Mouse (Mus musculus): Measurements from ENCODE around the gene Rad21l. TPM values are rescaled to one million over a fixed set of nuclear protein-coding genes. Genes with fewer than 3 reads are reported as not detected.

Gene Rad21l
- total RNA-seq, 1 experiment: 0.13 TPM

DNA sequence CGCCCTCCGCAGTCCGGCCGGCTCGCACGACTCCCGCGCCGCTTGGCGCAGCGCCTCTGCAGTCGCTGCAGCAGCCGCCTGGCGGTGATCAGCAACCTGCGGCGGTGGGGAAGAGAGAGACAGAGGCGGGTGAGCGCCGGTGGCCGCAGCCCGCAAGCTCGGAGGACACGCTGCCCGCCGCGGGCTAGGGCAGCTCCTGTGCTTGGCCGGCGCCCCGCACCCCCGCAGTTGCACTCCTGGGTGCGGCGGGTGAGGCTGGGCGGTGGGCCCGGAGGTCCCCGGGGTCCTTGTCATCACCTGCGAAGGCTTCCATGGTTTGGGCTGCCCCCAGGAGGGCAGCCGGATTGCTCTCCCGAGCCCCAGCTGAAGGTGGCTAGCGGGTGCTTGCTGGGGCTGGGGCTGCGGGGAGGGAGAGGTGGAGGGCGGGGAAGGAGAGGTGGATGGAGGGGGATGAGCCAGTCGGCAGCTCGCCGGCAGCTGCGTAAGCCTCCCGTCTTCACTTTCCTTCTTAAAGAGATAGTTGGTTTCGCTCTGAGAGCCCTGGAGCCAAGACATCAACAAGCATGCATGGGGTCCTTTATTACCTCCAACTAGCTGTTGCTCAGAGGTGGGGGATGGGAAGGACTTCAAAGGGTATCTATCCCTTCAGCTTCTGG lies 36.0 kb downstream of the Rad21l start, which contains the start of gene Snph:
Gene Snph (minus strand): TSS at position 435 of the 656 bp plus-strand sequence.
- H3K4me3 ChIP-seq (ENCODE audit: insufficient read depth in 1 of 2, low read depth in 1 of 2, low read length in 2 of 2, poor library complexity in 1 of 2, severe bottlenecking in 1 of 2): peak within 1 kb of the TSS; percentile 58 to 65
- peak within 1 kb of the TSS; percentile 66 for H3K9ac ChIP-seq (ENCODE audit: insufficient read depth, low read depth, low read length, poor library complexity, severe bottlenecking)
- H3K4me1 ChIP-seq (ENCODE audit: control insufficient read depth in 2 of 2, insufficient read depth in 2 of 2, low read length in 2 of 2, poor library complexity in 1 of 2): no peaks in the 10 kb centered on the region; a peak in 1 of 4 replicates
- DNase-seq (ENCODE audit: low read depth, low spot score): no peak
- H3K36me3 ChIP-seq (ENCODE audit: control insufficient read depth, insufficient read depth, low read length, poor library complexity, severe bottlenecking): no peaks in the 10 kb centered on the region
- in situ Hi-C loops (cut with MboI; ENCODE audit: low sequenced_read_pairs in 2 of 2, unreplicated experiment in 2 of 2): no loop called here
- no peaks in the 10 kb centered on the region for H3K9me3 ChIP-seq (ENCODE audit: control insufficient read depth, insufficient read depth, low read depth, low read length)
- TF ChIP-seq MAFK (IDR thresholded peaks at IDR 0.05; ENCODE audit: insufficient read depth, low read depth, low read length) (no peak), ZC3H11A (IDR thresholded peaks at IDR 0.05; ENCODE audit: borderline replicate concordance, low read depth, low read length) (no peak), CHD2 (IDR thresholded peaks at IDR 0.05; ENCODE audit: low read depth, low read length) (no peak), HCFC1 (IDR thresholded peaks at IDR 0.05; ENCODE audit: borderline replicate concordance, insufficient read depth, low read length) (no peak), ZNF384 (IDR thresholded peaks at IDR 0.05; ENCODE audit: low read depth, low read length) (no peak)
- H3K27ac ChIP-seq (ENCODE audit: insufficient read depth, low read depth, low read length, poor library complexity, severe bottlenecking): no peak within 1 kb of the TSS

DNA sequence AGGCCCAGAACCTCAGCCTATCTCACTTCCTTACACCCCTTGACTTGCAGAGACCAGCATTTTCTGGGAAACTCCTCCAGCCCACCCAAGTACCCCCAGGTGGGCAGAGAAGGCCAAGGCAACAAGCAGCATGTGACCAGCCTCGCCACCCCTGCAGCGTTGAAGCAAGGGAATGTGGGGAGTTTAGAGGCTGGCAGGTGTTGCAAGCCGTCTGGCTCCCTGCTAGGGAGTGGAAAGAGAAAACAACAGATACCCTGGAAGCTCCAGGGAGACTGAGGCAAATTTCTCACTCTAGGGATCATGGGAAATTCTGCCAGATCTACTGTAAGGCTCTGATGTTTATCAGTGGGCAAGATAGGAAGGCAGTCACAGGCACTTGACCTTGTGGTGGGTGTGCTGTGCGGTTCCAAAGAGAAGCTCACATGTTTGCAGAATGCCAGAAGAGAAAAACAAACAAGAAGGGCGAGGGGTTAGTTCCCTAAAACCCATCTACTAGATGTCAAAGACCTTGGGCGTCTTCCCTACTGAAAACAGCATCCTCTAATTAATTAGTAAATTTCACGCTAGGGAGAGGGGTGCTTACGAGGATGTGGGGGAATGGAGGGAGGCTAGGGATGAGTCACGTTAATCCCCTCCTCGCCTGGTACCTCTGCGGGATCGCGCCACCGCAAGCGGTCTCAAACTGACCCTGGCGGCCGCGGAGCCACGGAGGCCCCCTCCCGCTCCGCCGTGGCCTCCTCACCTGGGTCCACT lies 36.8 kb downstream of the Rad21l start:
- H3K36me3 ChIP-seq (ENCODE audit: control insufficient read depth, insufficient read depth, low read length, poor library complexity, severe bottlenecking): no peaks in the 10 kb centered on the region
- TF ChIP-seq CHD2 (IDR thresholded peaks at IDR 0.05; ENCODE audit: low read depth, low read length): no peak
- in situ Hi-C loops (cut with MboI; ENCODE audit: low sequenced_read_pairs in 2 of 2, unreplicated experiment in 2 of 2): no loop called here
- no peaks in the 10 kb centered on the region for H3K9me3 ChIP-seq (ENCODE audit: control insufficient read depth, insufficient read depth, low read depth, low read length)
- no peaks in the 10 kb centered on the region; a peak in 1 of 4 replicates for H3K4me1 ChIP-seq (ENCODE audit: control insufficient read depth in 2 of 2, insufficient read depth in 2 of 2, low read length in 2 of 2, poor library complexity in 1 of 2)
- DNase-seq (ENCODE audit: low read depth, low spot score): no peak
- H3K9ac ChIP-seq (ENCODE audit: insufficient read depth, low read depth, low read length, poor library complexity, severe bottlenecking): peak overlapping the region; percentile 66
- H3K27ac ChIP-seq (ENCODE audit: insufficient read depth, low read depth, low read length, poor library complexity, severe bottlenecking): no peak overlapping the region
- peak overlapping the region; percentile 58 to 65 for H3K4me3 ChIP-seq (ENCODE audit: insufficient read depth in 1 of 2, low read depth in 1 of 2, low read length in 2 of 2, poor library complexity in 1 of 2, severe bottlenecking in 1 of 2)

DNA sequence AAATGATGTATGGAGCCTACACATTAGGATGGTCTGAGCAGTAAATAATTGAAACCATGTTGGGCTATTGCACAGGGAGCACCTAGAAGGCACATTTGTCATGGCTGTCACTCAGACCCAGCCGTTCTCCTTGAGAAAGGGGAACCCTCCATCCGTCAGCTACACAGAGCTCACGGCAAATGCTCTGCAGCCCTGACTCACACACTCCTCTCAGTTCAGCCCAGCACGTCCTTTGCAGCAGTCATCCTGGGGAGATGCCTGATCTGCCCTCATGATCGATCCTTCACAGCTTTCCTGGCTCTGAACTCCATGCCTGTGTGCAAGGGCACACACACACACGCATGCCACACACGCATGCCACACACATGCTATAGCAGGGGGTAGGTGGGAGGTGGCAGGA lies 39.0 kb downstream of the Rad21l start:
- H3K9ac ChIP-seq (ENCODE audit: insufficient read depth, low read depth, low read length, poor library complexity, severe bottlenecking): no peak overlapping the region
- in situ Hi-C loops (cut with MboI; ENCODE audit: low sequenced_read_pairs in 2 of 2, unreplicated experiment in 2 of 2): no loop called here
- no peaks in the 10 kb centered on the region for H3K9me3 ChIP-seq (ENCODE audit: control insufficient read depth, insufficient read depth, low read depth, low read length)
- no peaks in the 10 kb centered on the region for H3K36me3 ChIP-seq (ENCODE audit: control insufficient read depth, insufficient read depth, low read length, poor library complexity, severe bottlenecking)
- no peak overlapping the region for H3K4me3 ChIP-seq (ENCODE audit: insufficient read depth in 1 of 2, low read depth in 1 of 2, low read length in 2 of 2, poor library complexity in 1 of 2, severe bottlenecking in 1 of 2)
- TF ChIP-seq ZC3H11A (IDR thresholded peaks at IDR 0.05; ENCODE audit: borderline replicate concordance, low read depth, low read length) (no peak), HCFC1 (IDR thresholded peaks at IDR 0.05; ENCODE audit: borderline replicate concordance, insufficient read depth, low read length) (no peak), ZNF384 (IDR thresholded peaks at IDR 0.05; ENCODE audit: low read depth, low read length) (no peak), MAFK (IDR thresholded peaks at IDR 0.05; ENCODE audit: insufficient read depth, low read depth, low read length) (no peak), CHD2 (IDR thresholded peaks at IDR 0.05; ENCODE audit: low read depth, low read length) (no peak)
- no peak overlapping the region for H3K27ac ChIP-seq (ENCODE audit: insufficient read depth, low read depth, low read length, poor library complexity, severe bottlenecking)
- no peaks in the 10 kb centered on the region; a peak in 1 of 4 replicates for H3K4me1 ChIP-seq (ENCODE audit: control insufficient read depth in 2 of 2, insufficient read depth in 2 of 2, low read length in 2 of 2, poor library complexity in 1 of 2)
- no peak for DNase-seq (ENCODE audit: low read depth, low spot score)

DNA sequence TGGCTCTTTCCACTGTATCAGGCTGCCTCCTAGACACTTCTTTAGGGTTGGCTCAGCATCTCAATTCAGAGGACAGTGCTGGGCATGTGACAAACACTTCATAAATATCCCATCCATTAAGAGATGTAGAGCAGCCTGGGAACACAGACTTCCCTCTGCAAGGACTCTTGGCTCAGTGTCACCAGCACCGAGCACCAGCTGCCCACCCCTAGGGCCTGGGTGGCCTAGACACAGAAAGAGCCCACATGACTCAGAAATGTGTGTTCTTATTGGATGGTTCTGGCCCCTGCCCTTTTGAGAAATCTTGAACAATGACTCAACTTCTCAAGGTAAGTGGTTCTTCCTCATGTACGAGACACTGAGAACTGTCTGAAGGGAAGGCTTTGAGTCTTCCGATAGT lies 40.3 kb downstream of the Rad21l start:
- Histone ChIP-seq H3K36me3 (ENCODE audit: control insufficient read depth, insufficient read depth, low read length, poor library complexity, severe bottlenecking) (no peaks in the 10 kb centered on the region), H3K27ac (ENCODE audit: insufficient read depth, low read depth, low read length, poor library complexity, severe bottlenecking) (no peak overlapping the region), H3K9me3 (ENCODE audit: control insufficient read depth, insufficient read depth, low read depth, low read length) (no peaks in the 10 kb centered on the region), H3K4me1 (ENCODE audit: control insufficient read depth in 2 of 2, insufficient read depth in 2 of 2, low read length in 2 of 2, poor library complexity in 1 of 2) (no peaks in the 10 kb centered on the region; a peak in 1 of 4 replicates), H3K4me3 (ENCODE audit: insufficient read depth in 1 of 2, low read depth in 1 of 2, low read length in 2 of 2, poor library complexity in 1 of 2, severe bottlenecking in 1 of 2) (no peak overlapping the region), H3K9ac (ENCODE audit: insufficient read depth, low read depth, low read length, poor library complexity, severe bottlenecking) (no peak overlapping the region)
- no peak for TF ChIP-seq ZC3H11A (IDR thresholded peaks at IDR 0.05; ENCODE audit: borderline replicate concordance, low read depth, low read length)
- TF ChIP-seq MAFK (IDR thresholded peaks at IDR 0.05; ENCODE audit: insufficient read depth, low read depth, low read length): no peak
- TF ChIP-seq HCFC1 (IDR thresholded peaks at IDR 0.05; ENCODE audit: borderline replicate concordance, insufficient read depth, low read length): no peak
- no peak for TF ChIP-seq CHD2 (IDR thresholded peaks at IDR 0.05; ENCODE audit: low read depth, low read length)
- no peak for TF ChIP-seq ZNF384 (IDR thresholded peaks at IDR 0.05; ENCODE audit: low read depth, low read length)
- no peak for DNase-seq (ENCODE audit: low read depth, low spot score)
- in situ Hi-C loops (cut with MboI; ENCODE audit: low sequenced_read_pairs in 2 of 2, unreplicated experiment in 2 of 2): no loop called here

Measured in ES-E14 (cell line).